Mouse (Mus musculus) MEL-GATA-1-ER (cell line): ENCODE results near the gene Ccdc85c.

Experiments used
- DNase-seq: peaks from one replicate; pipeline ENCODE4 v3.0.0-alpha.2; 2012; ENCODE audit warnings: low read depth; ENCODE audit errors: extremely low read depth

Ccdc85c gene

GRCm38 (mm10) chr12:108219825-108220616, 55.2 kb downstream of the Ccdc85c start:
- DNase-seq, result no peak

- no peak for DNase-seq
These were observed 56.1 kb downstream of the Ccdc85c start for GRCm38 (mm10) chr12:108219163-108219562.

- no peak for DNase-seq
These were observed 57.7 kb downstream of the Ccdc85c start for GRCm38 (mm10) chr12:108217572-108217971.

- DNase-seq, result no peak
These were observed 58.4 kb downstream of the Ccdc85c start for GRCm38 (mm10) chr12:108216611-108217370.

GRCm38 (mm10) chr12:108215090-108215489, 60.1 kb downstream of the Ccdc85c start:
- DNase-seq, result no peak

GRCm38 (mm10) chr12:108213090-108214041, 61.9 kb downstream of the Ccdc85c start:
- DNase-seq, result no peak

GRCm38 (mm10) chr12:108212476-108212875, 62.7 kb downstream of the Ccdc85c start:
- DNase-seq, result no peak

GRCm38 (mm10) chr12:108212071-108212470, 63.2 kb downstream of the Ccdc85c start:
- DNase-seq, result no peak

- DNase-seq, result no peak
These were observed 64.6 kb downstream of the Ccdc85c start for GRCm38 (mm10) chr12:108210623-108211022.

GRCm38 (mm10) chr12:108208726-108209438, 66.3 kb downstream of the Ccdc85c start:
- no peak for DNase-seq

- no peak for DNase-seq
These were observed 67.0 kb downstream of the Ccdc85c start for GRCm38 (mm10) chr12:108208216-108208615.

- no peak for DNase-seq
These were observed 68.6 kb downstream of the Ccdc85c start for GRCm38 (mm10) chr12:108206641-108207040.

- no peak for DNase-seq
These were observed 70.2 kb downstream of the Ccdc85c start for GRCm38 (mm10) chr12:108204978-108205377.

- DNase-seq, result no peak
These were observed 71.3 kb downstream of the Ccdc85c start for GRCm38 (mm10) chr12:108203895-108204294.

GRCm38 (mm10) chr12:108200094-108200493, 75.1 kb downstream of the Ccdc85c start:
- DNase-seq, result no peak

GRCm38 (mm10) chr12:108198447-108198846, 76.8 kb downstream of the Ccdc85c start:
- DNase-seq, result no peak

GRCm38 (mm10) chr12:108195761-108196160, 79.5 kb downstream of the Ccdc85c start:
- DNase-seq, result no peak

- no peak for DNase-seq
These were observed 81.3 kb downstream of the Ccdc85c start for GRCm38 (mm10) chr12:108193878-108194277.

- DNase-seq, result no peak
These were observed 87.6 kb downstream of the Ccdc85c start for GRCm38 (mm10) chr12:108187541-108188091.

GRCm38 (mm10) chr12:108181716-108182115, 93.5 kb downstream of the Ccdc85c start:
- DNase-seq, result no peak
